Mouse (Mus musculus): ENCODE measurements around the gene Zbtb16. TPM values are rescaled to one million over a fixed set of nuclear protein-coding genes. Genes with fewer than 3 reads are reported as not detected.

Zbtb16 gene
- polyA plus RNA-seq, 1 experiment from 2014 or later: 19.7 TPM

DNA sequence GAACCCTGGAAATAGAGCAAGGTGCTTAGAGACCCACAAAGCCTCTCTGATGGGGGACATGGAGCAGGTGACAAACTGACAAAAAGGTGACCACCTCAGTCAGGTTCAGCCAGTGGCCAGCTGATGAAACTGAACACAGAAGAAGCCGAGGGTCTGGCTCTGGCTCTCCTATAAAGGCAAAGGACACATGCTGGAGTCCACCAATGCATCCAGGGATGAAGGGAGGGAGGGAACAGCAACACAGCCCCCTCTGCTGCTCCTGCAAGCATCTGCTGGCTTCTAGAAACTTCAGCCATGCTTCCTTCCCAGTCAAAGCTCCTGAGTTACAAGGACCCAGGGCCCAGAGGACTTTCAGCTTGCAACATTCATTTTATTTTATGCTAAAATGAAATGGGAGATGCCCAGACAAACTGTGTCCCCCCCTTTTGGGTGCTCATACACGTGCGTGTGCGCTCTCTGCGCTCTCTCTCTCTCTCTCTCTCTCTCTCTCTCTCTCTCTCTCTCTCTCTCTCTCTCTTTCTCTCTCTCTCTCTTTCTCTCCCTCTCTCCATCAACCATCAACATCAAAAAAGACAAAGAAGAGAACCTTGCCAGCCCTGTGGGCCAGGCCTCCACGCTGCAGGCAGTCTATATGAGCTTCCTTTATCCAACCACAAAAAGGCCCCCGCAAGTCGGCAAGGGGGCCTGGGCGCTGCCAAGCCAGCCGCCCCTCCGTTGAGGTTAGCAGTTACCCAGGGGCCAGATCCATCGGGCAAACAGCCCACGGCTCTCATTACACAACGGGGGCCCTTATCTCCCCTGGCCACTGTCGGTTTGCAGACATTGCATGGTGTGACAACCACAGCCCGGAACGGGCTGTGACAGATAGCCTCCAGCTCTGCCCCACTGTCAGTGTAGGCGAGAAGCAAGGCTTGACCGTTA is 21.8 kb downstream of the Zbtb16 start:
- 67% methylated on average over 19 of the region's 19 CpGs for WGBS
- peaks cover 43% of the 10 kb centered on the region for H3K4me1 ChIP-seq

DNA sequence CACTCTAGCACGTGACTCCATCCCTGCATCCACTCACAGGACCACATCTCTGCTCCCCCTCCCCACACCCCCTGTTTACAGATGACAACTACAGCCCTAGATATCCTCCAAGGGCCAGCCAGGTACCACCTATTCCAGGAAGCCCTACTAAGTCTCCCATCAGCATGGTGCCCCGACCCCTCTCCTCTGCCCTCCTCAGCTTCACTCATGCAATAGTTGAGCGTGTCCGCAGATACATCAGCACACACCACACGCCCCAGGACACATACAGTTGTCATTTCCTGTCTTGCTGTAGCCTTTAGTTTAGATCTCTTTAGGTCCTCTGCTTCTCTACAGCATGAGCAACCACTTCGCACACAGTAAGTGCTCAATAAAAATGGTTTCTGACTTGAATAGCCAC is 23.7 kb downstream of the Zbtb16 start:
- DNase-seq (ENCODE audit: low spot score): no peak
- 0 out of 2 replicates have a peak, but pooled peaks cover 12% of the 10 kb centered on the region for H3K27me3 ChIP-seq (ENCODE audit: low read depth, poor library complexity, severe bottlenecking)
- peaks cover 34% of the 10 kb centered on the region for H3K4me1 ChIP-seq
- no peaks in the 10 kb centered on the region for H3K9me3 ChIP-seq (replicated peaks)
- 93% methylated on average over 6 of the region's 6 CpGs for WGBS
- H3K27ac ChIP-seq: no peak overlapping the region
- peaks cover 8% of the 10 kb centered on the region; the same call in 1 of the 2 replicates for H3K36me3 ChIP-seq
- H3K4me3 ChIP-seq: no peak overlapping the region

More for the DNA sequence above, 21.8 kb downstream of the Zbtb16 start:
- peaks cover 22% of the 10 kb centered on the region; the same call in 1 of the 2 replicates for H3K27me3 ChIP-seq (ENCODE audit: low read depth, poor library complexity, severe bottlenecking)
- no peak for DNase-seq (ENCODE audit: low spot score)
- peaks cover 8% of the 10 kb centered on the region; the same call in 1 of the 2 replicates for H3K36me3 ChIP-seq
- H3K4me3 ChIP-seq: no peak overlapping the region
- H3K27ac ChIP-seq: peak overlapping the region; percentile 50
- no peaks in the 10 kb centered on the region for H3K9me3 ChIP-seq (replicated peaks)

DNA sequence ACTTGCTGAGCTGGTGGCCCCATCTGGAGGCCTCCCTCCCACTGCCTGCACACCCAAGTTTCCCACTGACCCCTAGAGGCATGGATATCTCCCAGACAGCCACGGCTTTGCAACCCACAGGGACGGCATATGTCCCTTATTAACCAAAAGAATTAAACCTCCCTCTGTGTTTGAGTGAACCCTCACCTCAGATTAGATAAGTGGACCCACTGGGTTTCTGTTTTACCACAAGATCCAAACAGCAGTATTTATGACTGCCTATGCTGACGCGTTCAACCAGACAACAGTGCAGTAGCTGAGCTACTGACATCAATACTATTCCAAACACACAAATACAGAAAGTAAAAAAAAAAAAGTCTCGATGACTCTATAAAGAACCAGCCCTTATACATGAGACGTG is 29.4 kb downstream of the Zbtb16 start:
- H3K4me1 ChIP-seq: peaks cover 31% of the 10 kb centered on the region
- no peaks in the 10 kb centered on the region for H3K9me3 ChIP-seq (replicated peaks)
- no peak overlapping the region for H3K4me3 ChIP-seq
- H3K27ac ChIP-seq: 0 out of 2 replicates have a peak overlapping the region, but pooled peaks have one; percentile 10
- H3K27me3 ChIP-seq (ENCODE audit: low read depth, poor library complexity, severe bottlenecking): no peaks in the 10 kb centered on the region
- peaks cover 14% of the 10 kb centered on the region; the same call in 1 of the 2 replicates for H3K36me3 ChIP-seq
- DNase-seq (ENCODE audit: low spot score): no peak
- WGBS: 66% methylated on average over 6 of the region's 6 CpGs

DNA sequence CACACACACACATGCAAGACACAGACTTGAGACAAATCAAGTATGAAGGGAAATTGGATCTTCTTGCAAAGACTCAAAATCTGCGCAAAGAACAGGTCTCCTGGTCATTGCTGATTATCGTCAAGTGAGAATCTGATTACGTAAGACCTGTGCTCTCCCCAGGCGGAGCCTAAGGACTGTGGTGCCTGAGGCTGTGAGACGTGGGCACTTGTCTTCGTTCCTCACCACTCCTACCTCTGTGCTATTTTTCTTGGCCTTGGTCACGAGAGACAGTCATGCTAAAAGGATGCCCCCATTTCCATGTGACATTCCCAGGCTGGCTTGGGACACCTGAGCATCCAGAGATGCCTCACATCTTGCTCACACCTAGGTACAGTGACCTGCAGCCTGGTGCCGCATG is 30.2 kb downstream of the Zbtb16 start:
- H3K36me3 ChIP-seq: peaks cover 14% of the 10 kb centered on the region; the same call in 1 of the 2 replicates
- peaks cover 38% of the 10 kb centered on the region for H3K4me1 ChIP-seq
- H3K4me3 ChIP-seq: no peak overlapping the region
- H3K9me3 ChIP-seq (replicated peaks): no peaks in the 10 kb centered on the region
- 90% methylated on average over 8 of the region's 8 CpGs for WGBS
- H3K27ac ChIP-seq: peak overlapping the region; percentile 10; the same call in 1 of the 2 replicates
- no peaks in the 10 kb centered on the region for H3K27me3 ChIP-seq (ENCODE audit: low read depth, poor library complexity, severe bottlenecking)
- DNase-seq (ENCODE audit: low spot score): no peak

DNA sequence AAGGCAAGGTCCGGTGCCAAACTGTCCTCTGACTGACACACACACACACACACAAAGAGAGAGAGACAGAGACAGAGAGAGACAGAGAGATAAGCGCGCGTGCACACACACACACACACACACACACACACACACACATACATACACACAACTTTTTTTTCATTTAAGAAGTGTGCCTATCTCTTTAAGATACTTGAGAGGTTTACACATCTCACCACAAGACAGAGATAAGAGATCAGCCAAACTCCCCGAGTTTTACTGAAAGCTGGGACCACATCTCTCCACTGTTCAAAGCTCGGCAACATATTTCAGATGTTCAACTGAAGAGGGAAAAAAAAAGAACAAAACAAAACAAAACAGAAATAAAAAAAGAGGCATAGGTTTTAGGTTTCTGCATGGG is 31.5 kb downstream of the Zbtb16 start:
- H3K4me1 ChIP-seq: peaks cover 46% of the 10 kb centered on the region
- 0 out of 2 replicates have a peak, but pooled peaks cover 7% of the 10 kb centered on the region for H3K36me3 ChIP-seq
- DNase-seq (ENCODE audit: low spot score): no peak
- no peaks in the 10 kb centered on the region for H3K9me3 ChIP-seq (replicated peaks)
- no peaks in the 10 kb centered on the region for H3K27me3 ChIP-seq (ENCODE audit: low read depth, poor library complexity, severe bottlenecking)
- H3K4me3 ChIP-seq: no peak overlapping the region
- H3K27ac ChIP-seq: no peak overlapping the region
- 74% methylated on average over 6 of the region's 6 CpGs for WGBS

DNA sequence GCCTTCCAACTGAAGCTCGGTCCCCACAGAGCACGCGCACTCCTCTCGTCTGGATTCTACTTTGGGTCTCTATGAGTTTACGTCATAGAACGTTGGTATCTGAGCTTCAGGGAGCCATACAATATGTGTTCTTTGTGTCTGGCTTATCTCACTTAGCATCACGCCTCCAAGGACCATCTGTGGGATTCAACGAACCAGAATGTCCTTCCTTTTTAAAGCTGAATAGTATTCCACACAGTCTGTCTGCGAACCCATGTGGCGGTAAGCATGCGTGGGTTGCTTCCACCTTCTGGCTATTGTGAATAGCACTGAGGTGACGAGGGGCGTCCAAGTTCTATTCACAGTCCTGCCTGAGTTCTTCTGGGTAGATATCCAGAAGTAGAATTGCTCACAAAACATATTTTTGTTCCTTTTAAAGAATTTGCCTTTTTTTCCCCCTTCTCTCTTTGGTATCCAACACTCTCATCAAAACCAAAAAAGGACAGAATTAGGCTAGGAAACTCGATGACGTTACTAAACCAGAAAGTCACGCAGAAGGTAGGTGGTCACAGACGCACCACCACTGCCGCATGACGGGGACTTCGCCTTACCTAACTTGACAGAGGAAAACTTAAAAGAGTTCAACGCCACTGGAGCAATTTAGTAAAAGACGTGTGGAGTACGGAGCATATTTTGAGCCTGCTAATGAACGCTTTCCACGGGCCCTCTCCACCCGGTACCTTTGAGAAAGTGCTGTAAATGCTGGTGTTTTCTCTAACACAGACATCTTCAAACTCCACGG is 32.4 kb downstream of the Zbtb16 start:
- DNase-seq (ENCODE audit: low spot score): no peak
- H3K27ac ChIP-seq: no peak overlapping the region
- H3K4me1 ChIP-seq: peaks cover 46% of the 10 kb centered on the region
- 0 out of 2 replicates have a peak, but pooled peaks cover 6% of the 10 kb centered on the region for H3K36me3 ChIP-seq
- peaks cover under 1% of the 10 kb centered on the region; the same call in 1 of the 2 replicates for H3K27me3 ChIP-seq (ENCODE audit: low read depth, poor library complexity, severe bottlenecking)
- no peak overlapping the region for H3K4me3 ChIP-seq
- no peaks in the 10 kb centered on the region for H3K9me3 ChIP-seq (replicated peaks)
- WGBS: 94% methylated on average over 27 of the region's 27 CpGs

DNA sequence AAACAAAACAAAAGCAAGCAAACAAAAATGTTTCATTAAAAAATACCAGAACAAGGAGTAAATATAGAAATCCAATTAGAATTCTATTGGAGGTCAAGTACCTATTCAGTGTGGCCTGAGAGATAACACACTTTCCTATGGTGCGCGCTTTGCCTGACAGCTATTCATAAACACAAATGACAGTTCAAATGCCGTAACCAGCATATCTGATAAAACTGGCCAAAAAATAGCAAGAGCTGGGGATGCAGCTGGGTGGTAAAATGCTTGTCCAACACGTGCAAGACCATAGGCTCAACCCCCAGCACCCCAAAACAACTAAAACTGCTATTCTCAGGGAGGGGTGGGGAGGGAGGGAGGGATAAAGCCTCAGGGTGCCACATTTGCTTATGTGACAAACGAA is 33.6 kb downstream of the Zbtb16 start:
- H3K36me3 ChIP-seq: 0 out of 2 replicates have a peak, but pooled peaks cover 6% of the 10 kb centered on the region
- H3K4me1 ChIP-seq: peaks cover 38% of the 10 kb centered on the region
- DNase-seq (ENCODE audit: low spot score): no peak
- no peak overlapping the region for H3K4me3 ChIP-seq
- H3K27me3 ChIP-seq (ENCODE audit: low read depth, poor library complexity, severe bottlenecking): peaks cover 8% of the 10 kb centered on the region; the same call in 1 of the 2 replicates
- no peak overlapping the region for H3K27ac ChIP-seq
- H3K9me3 ChIP-seq (replicated peaks): no peaks in the 10 kb centered on the region
- WGBS: 81% methylated on average over 5 of the region's 5 CpGs

DNA sequence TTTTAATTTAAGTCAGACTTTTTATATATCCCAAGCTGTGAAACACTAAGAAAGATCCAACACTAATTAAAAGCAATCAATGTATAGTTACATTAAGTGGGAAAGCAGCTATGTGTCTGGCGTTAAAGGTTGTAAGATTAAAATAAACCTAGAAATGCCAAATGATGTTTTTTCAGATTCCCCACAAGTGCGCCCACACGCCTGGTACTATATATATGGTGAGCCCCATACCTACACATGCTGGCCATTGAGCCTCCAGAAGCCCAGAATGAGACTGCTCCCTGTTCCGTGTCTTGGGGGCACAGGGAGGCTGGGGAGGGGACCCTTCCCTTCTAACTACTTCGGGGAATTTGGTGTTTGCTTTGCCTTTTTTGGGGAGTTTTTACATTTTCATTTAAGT is 34.7 kb downstream of the Zbtb16 start:
- H3K4me1 ChIP-seq: peaks cover 36% of the 10 kb centered on the region
- DNase-seq (ENCODE audit: low spot score): no peak
- 0 out of 2 replicates have a peak, but pooled peaks cover 6% of the 10 kb centered on the region for H3K36me3 ChIP-seq
- 83% methylated on average over 5 of the region's 5 CpGs for WGBS
- H3K27me3 ChIP-seq (ENCODE audit: low read depth, poor library complexity, severe bottlenecking): peaks cover 8% of the 10 kb centered on the region; the same call in 1 of the 2 replicates
- no peaks in the 10 kb centered on the region for H3K9me3 ChIP-seq (replicated peaks)
- H3K27ac ChIP-seq: no peak overlapping the region
- no peak overlapping the region for H3K4me3 ChIP-seq

DNA sequence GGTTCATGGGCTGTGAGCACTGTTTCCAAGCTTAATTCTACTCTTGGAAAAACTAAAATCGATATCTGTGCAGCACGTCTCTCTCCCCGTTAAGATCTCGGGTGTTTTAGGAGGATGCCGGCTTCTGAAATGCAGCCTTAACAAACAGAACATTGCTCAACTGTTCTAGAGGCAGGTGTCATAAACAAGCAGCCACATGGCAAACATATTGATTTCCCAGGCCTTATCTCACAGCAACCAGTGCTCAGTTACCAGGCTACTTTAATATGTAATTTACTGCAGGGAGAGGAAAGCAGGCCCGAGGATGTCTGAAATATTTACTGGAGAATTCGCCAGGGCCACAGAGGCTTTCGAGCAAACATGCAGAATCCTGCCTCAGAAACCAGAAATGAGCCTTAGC is 35.4 kb downstream of the Zbtb16 start:
- 75% methylated on average over 8 of the region's 8 CpGs for WGBS
- no peak overlapping the region for H3K4me3 ChIP-seq
- peaks cover 8% of the 10 kb centered on the region; the same call in 1 of the 2 replicates for H3K27me3 ChIP-seq (ENCODE audit: low read depth, poor library complexity, severe bottlenecking)
- H3K4me1 ChIP-seq: peaks cover 37% of the 10 kb centered on the region
- DNase-seq (ENCODE audit: low spot score): no peak
- H3K9me3 ChIP-seq (replicated peaks): no peaks in the 10 kb centered on the region
- H3K27ac ChIP-seq: no peak overlapping the region
- H3K36me3 ChIP-seq: 0 out of 2 replicates have a peak, but pooled peaks cover 6% of the 10 kb centered on the region

DNA sequence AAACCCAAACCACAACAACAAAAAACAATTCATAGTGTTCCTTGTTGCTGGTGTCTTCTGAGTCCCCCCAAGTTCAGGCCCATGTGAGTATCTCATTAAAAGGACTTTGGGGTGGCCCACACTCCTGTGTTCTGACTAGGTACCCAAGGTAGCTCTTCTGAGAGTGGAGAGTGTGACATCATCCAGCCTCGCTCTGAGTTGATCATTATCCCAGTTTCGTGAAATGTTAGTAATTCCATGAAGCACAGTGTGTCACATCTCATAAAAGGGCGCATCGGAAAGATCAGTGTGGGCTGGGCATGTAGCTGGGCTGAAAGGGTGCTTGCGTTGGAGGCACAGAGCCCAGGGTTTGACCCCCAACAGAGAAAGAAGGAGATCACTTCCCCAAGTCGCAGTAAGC is 38.0 kb downstream of the Zbtb16 start:
- peaks cover 53% of the 10 kb centered on the region for H3K4me1 ChIP-seq
- H3K9me3 ChIP-seq (replicated peaks): no peaks in the 10 kb centered on the region
- H3K36me3 ChIP-seq: no peaks in the 10 kb centered on the region
- no peak for DNase-seq (ENCODE audit: low spot score)
- no peak overlapping the region for H3K4me3 ChIP-seq
- 91% methylated on average over 6 of the region's 6 CpGs for WGBS
- H3K27ac ChIP-seq: no peak overlapping the region
- H3K27me3 ChIP-seq (ENCODE audit: low read depth, poor library complexity, severe bottlenecking): peaks cover 22% of the 10 kb centered on the region; the same call in 1 of the 2 replicates

DNA sequence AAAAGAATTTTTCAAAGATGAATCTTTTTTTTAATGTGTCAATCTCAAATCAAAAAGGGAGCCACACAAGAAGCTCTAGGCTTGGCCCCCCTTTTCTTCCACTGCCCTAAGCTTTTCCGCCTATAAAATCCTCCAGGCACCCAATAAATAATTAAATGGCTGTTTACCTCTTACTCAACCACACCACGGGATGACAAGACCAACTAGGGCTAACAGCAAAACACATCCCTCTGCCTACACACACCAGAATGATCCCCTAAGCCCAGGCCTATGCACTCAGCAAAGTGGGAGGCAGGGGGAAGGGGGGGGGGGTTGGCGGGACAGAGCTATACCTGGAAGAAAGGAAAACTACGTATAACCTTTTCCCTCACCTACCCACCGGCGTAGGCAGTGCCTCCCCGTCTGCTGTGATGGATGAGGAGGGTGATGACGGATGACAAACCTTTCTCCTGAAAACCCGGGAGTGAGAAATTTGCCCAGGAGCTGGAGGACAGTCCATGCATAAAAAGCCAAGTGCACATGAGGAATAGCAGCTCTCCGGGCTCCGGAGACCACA is 39.7 kb downstream of the Zbtb16 start:
- DNase-seq (ENCODE audit: low spot score): peak; percentile 56
- peak overlapping the region; percentile 37 for H3K27ac ChIP-seq

DNA sequence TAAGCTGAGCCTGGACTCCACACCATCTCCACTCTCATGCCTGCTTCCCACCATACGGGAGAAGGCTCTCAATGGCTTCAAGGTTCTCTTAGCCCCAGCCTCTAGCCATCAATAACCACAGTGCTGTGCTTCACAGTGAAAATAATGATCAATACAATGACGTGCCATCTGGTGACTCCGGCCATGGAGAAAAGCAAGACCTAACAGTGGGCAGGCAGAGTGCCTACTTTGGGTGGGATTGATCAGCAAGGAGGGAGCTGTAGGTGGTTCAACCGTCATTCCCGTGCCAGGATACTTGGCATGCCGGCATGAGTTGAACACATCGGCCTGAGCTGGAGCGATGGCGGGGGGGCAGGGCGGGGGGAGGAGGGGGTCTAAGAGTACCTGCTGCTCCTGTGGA is 40.3 kb downstream of the Zbtb16 start:
- WGBS: 48% methylated on average over 10 of the region's 10 CpGs
- Histone ChIP-seq H3K4me3 (no peak overlapping the region), H3K27ac (peak overlapping the region; percentile 50; the same call in 1 of the 2 replicates), H3K27me3 (ENCODE audit: low read depth, poor library complexity, severe bottlenecking) (peaks cover 29% of the 10 kb centered on the region), H3K36me3 (no peaks in the 10 kb centered on the region), H3K4me1 (peaks cover 53% of the 10 kb centered on the region), H3K9me3 (replicated peaks) (no peaks in the 10 kb centered on the region)
- DNase-seq (ENCODE audit: low spot score): no peak

More for the DNA sequence above, 39.7 kb downstream of the Zbtb16 start:
- Histone ChIP-seq H3K36me3 (no peaks in the 10 kb centered on the region), H3K27me3 (ENCODE audit: low read depth, poor library complexity, severe bottlenecking) (peaks cover 29% of the 10 kb centered on the region), H3K9me3 (replicated peaks) (no peaks in the 10 kb centered on the region), H3K4me3 (peak overlapping the region; percentile 14), H3K4me1 (peaks cover 53% of the 10 kb centered on the region)
- 18% methylated on average over 11 of the region's 11 CpGs for WGBS
